Mouse (Mus musculus): ENCODE measurements around the gene Ccr4.

The Ccr4 gene

GRCm38 (mm10) chr9:114504816-114505215, at the start of gene Ccr4:
Ccr4 (minus strand) TSS chr9:114504916.
- DNase-seq (ENCODE audit: low spot score in 2 of 2) = no peak

GRCm38 (mm10) chr9:114553828-114554227, 49.1 kb upstream of the Ccr4 start:
- no peak for DNase-seq (ENCODE audit: low spot score in 2 of 2)

- DNase-seq (ENCODE audit: low spot score in 2 of 2) = no peak
Measured at GRCm38 (mm10) chr9:114550033-114550432, 45.3 kb upstream of the Ccr4 start.

GRCm38 (mm10) chr9:114549117-114549516, 44.4 kb upstream of the Ccr4 start:
- no peak for DNase-seq (ENCODE audit: low spot score in 2 of 2)

- no peak for DNase-seq (ENCODE audit: low spot score in 2 of 2)
Measured at GRCm38 (mm10) chr9:114548496-114548895, 43.8 kb upstream of the Ccr4 start.

- DNase-seq (ENCODE audit: low spot score in 2 of 2) = no peak
Measured at GRCm38 (mm10) chr9:114547643-114548077, 42.9 kb upstream of the Ccr4 start.

GRCm38 (mm10) chr9:114546765-114547164, 42.0 kb upstream of the Ccr4 start:
- DNase-seq (ENCODE audit: low spot score in 2 of 2) = no peak

GRCm38 (mm10) chr9:114544754-114545393, 40.2 kb upstream of the Ccr4 start:
- no peak for DNase-seq (ENCODE audit: low spot score in 2 of 2)

GRCm38 (mm10) chr9:114543882-114544753, 39.4 kb upstream of the Ccr4 start:
- no peak for DNase-seq (ENCODE audit: low spot score in 2 of 2)

- DNase-seq (ENCODE audit: low spot score in 2 of 2) = no peak
Measured at GRCm38 (mm10) chr9:114541279-114541741, 36.6 kb upstream of the Ccr4 start.

GRCm38 (mm10) chr9:114538996-114539563, 34.4 kb upstream of the Ccr4 start:
- DNase-seq (ENCODE audit: low spot score in 2 of 2) = no peak

GRCm38 (mm10) chr9:114536628-114537027, 31.9 kb upstream of the Ccr4 start:
- DNase-seq (ENCODE audit: low spot score in 2 of 2) = no peak

- DNase-seq (ENCODE audit: low spot score in 2 of 2) = peak in 1 of 2 experiments; percentile 6
Measured at GRCm38 (mm10) chr9:114534747-114535517, 30.2 kb upstream of the Ccr4 start.

- no peak for DNase-seq (ENCODE audit: low spot score in 2 of 2)
Measured at GRCm38 (mm10) chr9:114533848-114534247, 29.1 kb upstream of the Ccr4 start.

- no peak for DNase-seq (ENCODE audit: low spot score in 2 of 2)
Measured at GRCm38 (mm10) chr9:114531276-114531675, 26.6 kb upstream of the Ccr4 start.

- DNase-seq (ENCODE audit: low spot score in 2 of 2) = no peak
Measured at GRCm38 (mm10) chr9:114528680-114529048, 23.9 kb upstream of the Ccr4 start.

GRCm38 (mm10) chr9:114527992-114528679, 23.4 kb upstream of the Ccr4 start:
- DNase-seq (ENCODE audit: low spot score in 2 of 2) = no peak

GRCm38 (mm10) chr9:114527085-114527484, 22.4 kb upstream of the Ccr4 start:
- no peak for DNase-seq (ENCODE audit: low spot score in 2 of 2)

GRCm38 (mm10) chr9:114526581-114526980, 21.9 kb upstream of the Ccr4 start:
- DNase-seq (ENCODE audit: low spot score in 2 of 2) = no peak

GRCm38 (mm10) chr9:114525891-114526290, 21.2 kb upstream of the Ccr4 start:
- DNase-seq (ENCODE audit: low spot score in 2 of 2) = no peak

- no peak for DNase-seq (ENCODE audit: low spot score in 2 of 2)
Measured at GRCm38 (mm10) chr9:114525073-114525633, 20.4 kb upstream of the Ccr4 start.

All from right cerebral cortex, postnatal 36 days (tissue).